Mouse (Mus musculus) gastrocnemius, postnatal 36 days (tissue): ENCODE measurements around the gene Timp3. TPM values are rescaled to one million over a fixed set of nuclear protein-coding genes. Genes with fewer than 3 reads are reported as not detected.

Experiments used
- DNase-seq, 2 experiments: peaks; one replicate each; pipeline ENCODE4 v3.0.0; 2022
- intact Hi-C: fragments of 180-260 bp; cut with DNase I; formaldehyde crosslinking; loops from one replicate; pipeline ENCODE4 v1.15.1; 2025
- total RNA-seq, 2 experiments: library from RNA; stranded (reverse); gene quantifications; 2 replicates each; pipeline ENCODE4 v1.2.3; 2021

Gene Timp3
- total RNA-seq, 2 experiments from 2014 or later, result 51.7 to 59.6 TPM

DNA sequence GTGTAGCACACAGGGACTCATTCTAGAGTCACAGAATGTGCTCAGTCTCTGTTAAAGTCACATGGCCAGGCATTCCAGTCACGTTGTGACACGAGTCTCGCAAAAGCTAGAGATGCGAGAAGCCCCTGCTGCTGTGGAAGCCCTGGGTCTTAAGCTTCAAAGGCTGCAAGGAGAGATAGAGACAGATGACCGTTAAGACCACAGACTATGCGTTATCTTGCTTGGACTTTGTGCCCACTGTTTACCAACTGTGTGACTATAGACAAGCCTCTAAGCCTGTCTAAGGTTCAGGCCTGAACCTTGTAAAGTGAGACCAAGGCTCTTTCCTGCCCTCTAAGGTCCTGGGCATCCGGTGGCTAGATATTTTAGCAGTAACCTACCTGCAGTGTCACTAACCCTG is 42.5 kb downstream of the Timp3 start:
- intact Hi-C loops, result loop anchor here (5.0 kb wide), 1 partner anchor 40 kb away; the partner anchor contains the start of gene Timp3

DNA sequence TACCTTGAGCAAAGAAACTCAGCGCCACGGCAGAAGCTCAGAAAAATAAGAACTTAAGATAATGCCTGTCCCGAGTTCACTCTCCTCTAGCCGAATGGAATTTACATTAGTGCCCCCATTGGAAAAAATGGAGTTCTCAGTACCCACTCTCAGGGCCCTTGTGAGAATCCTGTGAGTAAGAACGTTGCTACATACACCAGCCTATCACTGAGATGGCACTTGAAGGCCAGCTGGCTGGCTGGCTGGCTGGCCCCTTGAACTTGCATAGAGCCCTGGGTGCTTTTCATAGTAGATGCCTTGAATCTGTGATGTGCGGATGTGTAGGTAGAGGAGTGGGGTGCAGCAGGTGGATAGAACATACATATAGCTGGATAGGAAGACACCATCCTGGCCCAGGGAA is 43.2 kb downstream of the Timp3 start:
- DNase-seq, result no peak
- intact Hi-C loops, result loop anchor here (5.0 kb wide), 1 partner anchor 41 kb away; the partner anchor contains the start of gene Timp3

More for the DNA sequence above, 42.5 kb downstream of the Timp3 start:
- no peak for DNase-seq

DNA sequence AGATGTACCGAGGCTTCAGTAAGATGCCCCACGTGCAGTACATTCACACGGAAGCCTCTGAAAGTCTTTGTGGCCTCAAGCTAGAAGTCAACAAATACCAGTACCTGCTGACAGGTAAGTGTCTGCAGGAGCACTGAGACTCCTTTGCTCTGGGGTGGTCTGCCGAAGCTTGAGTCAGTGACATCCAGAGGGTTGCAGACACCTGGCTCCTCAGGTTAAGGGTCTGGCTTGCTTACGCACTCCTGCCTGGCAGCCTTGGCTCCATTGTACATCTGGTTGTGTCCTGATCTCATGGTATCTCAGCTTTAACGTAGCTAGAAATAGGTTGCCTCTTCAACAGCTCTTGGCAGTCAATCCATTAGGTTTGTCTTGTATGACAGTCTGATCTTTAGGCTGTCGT is 43.8 kb downstream of the Timp3 start:
- DNase-seq, result no peak
- intact Hi-C loops, result loop anchor here (5.0 kb wide), 1 partner anchor 42 kb away; the partner anchor contains the start of gene Timp3

DNA sequence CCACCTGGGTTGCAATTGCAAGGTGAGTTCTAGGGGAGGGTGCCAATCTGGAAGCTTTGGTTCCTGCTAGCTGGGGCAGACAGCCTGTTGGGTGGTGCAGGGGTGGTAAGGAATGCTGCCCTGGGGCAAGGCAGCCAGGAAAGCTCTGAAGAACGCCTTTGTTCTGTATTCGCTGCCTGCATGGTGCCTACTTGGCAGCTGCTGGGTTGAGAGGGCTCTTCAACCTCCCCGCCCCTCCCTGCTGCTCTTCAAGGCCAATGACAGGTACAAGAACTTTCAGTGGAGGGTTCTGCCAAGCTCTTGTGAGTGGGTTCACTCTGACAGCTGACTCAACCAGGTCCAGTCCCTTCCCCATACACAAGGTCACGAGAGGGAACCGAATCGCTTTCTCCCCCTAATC is 44.5 kb downstream of the Timp3 start:
- intact Hi-C loops, result loop anchor here (5.0 kb wide), 2 partner anchors 42 to 108 kb away; partner anchors contain the start of gene Timp3
- DNase-seq, result no peak

DNA sequence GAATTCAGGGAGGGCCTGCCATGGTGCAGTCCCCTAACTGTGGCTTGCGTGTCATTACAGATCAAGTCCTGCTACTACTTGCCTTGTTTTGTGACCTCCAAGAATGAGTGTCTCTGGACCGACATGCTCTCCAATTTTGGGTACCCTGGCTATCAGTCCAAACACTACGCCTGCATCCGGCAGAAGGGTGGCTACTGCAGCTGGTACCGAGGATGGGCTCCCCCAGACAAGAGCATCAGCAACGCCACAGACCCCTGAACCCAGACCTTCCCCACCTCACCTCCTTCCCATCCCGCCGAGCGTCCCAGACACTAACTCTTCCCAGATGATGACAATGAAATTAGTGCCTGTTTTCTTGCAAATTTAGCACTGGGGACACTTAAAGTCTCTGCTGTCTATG is 45.5 kb downstream of the Timp3 start:
- intact Hi-C loops, result loop anchor here (5.0 kb wide), 1 partner anchor 107 kb away; no protein-coding TSS in a partner anchor

DNA sequence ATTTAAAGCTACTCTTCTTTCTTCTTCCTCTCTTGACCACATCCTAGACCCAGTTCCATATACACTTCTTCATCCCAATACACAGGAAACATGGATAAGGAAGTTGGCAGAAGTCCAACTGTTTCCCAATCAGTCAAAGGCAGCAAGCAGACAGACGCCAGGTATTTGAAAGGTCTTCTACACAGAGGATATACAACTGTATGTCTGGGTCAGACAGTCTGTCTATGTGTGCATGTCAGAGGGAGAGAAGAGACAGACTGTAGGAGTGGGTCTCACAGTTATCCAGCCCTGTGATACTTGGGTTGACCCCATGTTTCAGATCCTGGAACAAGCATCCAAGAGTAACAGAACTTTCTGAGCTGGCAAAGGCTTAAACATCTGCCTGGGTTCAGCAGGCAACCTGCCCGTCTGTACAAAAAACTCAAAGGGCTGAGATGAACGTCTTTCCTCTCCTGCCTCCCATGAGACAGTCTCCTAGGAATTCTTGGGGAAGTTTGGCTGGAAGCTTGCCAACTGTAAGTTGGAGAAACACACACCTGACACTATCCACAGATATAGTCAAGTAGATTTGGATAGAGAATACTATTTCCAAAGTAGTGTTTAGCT is 46.2 kb downstream of the Timp3 start:
- intact Hi-C loops, result loop anchor here (5.0 kb wide), 1 partner anchor 106 kb away; no protein-coding TSS in a partner anchor
- no peak for DNase-seq

More for the DNA sequence above, 45.5 kb downstream of the Timp3 start:
- no peak for DNase-seq

DNA sequence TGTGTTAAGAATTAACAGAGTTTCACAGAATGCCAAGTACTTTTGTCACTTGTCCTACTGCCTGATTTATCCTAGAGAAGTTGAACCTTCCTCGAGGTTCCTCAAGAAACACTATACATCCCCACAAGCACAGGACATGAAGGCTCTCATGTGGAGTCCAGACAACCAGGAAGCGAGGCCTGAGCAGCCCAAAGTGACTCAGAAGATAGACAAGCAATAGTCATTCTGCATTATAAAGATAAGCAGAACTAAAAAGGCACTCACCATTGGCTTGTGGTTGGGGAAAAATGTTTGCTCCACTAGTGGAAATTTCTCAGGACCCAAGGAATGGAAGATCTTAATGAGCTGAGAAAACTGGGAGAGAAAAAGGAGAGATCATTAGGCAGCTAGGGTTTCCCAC is 51.1 kb downstream of the Timp3 start:
- intact Hi-C loops, result no loop called here
- DNase-seq, result no peak

DNA sequence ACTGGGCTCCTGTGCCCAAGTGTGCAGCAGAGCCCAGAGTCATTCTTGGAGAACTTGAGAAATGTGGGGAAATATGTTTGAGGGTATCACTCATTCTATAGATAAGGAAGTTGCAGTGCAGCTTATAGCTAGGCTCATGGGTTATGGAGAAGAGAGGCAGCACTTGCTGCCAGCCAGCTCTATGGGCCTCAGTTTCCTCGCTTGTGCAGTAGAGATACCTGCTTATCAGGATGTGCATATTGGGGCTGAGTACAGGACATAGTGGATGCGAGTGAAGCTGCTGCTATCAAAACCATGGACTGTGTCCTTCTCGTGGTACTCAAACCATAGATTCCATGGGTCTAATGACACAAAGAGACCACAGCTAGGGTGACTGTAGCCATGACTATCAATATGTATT is 52.3 kb downstream of the Timp3 start:
- intact Hi-C loops, result no loop called here
- no peak for DNase-seq

DNA sequence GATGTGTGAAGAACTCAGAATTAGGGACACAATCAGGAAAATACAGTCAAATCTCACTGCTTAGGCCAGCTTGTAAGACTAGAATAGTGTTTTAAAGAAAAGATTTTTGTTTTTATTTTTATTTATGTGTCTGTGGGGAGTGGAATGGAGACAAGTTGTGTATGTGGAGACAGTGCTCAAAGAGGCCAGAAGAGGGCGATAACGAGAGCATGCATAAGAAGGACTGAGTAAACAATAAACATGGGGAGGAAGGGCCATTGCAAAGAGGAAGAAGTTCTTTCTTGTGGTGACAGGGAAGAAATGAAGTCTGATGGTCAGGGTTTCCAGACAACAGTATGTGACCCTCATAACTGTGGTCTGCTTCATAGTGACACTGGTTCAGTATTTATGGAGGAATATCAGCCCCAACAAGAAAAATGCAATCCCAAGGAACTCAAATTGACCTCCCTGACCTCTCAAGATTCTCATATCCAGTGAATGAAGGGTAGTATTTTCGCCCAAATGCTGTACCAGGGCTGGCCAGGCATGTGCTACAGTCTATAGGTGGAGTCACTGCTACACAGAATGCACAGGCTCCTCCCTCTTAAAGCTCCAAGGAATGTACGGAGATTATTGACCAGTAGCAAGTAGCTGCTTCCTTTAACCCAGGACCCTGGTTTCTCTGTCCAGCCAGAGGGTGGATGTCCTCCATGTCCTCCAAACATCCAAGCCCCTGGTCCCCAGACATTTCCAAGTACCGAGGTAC is 56.8 kb downstream of the Timp3 start:
- DNase-seq, result no peak
- intact Hi-C loops, result no loop called here

DNA sequence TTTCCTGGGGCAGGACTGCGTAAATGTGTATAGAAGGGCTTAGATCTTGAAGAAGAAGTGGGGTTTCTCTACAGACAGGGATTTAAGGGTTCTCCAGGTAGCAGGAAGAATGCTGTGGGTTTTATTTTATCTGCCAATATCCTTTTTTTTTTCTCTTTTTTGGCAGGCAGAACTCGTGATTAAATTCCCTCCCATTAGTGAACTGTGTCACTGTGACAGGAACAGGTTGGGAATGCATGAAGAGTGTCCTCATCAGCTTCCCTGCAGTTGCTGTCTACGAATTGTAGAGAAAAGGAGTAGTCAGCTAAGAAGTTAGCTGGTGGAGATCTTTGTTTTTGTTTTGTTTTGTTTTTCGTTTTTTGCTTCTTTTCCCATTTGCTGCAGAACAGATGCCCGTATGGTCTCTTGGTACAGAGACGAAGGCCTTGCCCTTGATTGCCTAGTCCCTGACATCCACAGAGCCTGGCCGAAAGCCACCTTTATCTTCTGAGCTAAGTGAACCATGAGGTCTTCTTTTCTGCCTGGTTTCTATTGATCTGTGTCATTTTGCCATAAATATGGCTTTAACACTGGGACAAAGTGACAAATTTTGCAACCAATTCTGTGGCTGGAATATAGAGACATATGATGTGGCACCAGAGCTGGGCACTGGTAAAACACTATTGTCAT is 58.3 kb downstream of the Timp3 start:
- no peak for DNase-seq
- intact Hi-C loops, result no loop called here

DNA sequence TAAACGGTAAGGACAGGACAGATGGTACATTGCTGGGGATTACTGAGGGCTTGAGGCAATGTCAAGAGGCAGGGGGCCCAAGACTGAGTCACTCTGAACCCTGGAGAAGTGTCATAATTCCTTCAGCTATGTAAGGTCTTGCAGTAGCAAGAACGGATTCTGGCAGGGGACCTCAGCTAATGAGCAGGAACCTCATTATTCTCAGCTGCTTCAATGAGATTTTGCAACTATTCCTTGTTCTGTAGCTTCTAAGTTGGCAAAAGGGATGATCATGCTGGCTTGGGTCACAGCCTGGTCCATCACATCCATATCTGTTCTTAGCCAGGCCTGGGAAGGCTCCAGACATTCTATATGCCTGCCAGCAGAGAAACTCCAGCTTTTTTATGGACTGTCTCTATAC is 59.0 kb downstream of the Timp3 start:
- intact Hi-C loops, result no loop called here
- no peak for DNase-seq

DNA sequence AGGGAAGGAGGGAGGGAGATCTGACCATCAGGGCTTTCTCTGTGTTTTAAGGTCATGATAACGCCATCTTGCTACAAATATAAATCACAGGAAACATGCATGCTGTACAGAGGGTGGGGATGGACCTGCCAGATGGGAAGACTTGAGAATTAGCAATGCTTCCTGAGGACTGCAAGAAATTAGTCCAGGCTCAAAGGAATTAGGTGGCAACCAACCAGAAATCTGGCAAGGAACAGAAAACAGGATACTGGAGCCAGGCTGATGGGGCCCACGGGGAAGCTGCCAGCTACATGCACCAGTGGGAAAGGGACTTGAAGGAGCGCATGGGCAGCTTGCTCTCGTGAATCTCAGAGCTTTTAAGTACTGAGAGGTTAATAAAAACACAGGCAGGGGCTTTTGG is 59.5 kb downstream of the Timp3 start:
- no peak for DNase-seq
- intact Hi-C loops, result no loop called here

DNA sequence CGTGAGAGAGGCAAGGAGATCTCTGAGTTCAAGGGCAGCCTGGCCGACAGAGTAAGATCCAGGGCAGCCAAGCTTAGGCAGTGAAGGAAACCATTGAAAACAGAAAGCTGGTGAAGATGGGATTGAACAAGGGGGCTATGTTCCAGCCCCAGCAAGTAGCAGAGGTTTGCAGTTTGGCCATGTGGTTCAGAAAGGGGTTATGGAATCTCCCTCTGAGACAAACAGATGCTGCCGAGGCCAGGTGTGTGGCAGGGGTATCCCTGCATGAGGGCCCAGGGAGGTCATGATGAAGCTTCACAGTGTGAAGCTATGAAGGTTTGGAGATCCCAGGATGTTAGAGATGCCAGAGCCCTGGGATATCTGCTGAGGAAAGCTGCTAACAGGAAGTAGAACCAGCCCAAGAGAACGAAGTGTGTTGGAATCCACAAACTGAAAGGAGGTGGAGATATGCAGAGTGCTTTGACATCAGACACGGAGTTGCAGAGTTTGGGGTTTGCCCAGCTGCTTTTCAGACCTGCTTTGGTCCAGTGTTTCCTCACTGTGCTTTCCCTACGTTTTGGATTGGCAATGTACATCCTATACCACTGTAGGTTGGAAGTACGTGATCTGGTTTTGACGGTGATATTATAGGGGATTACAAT is 63.6 kb downstream of the Timp3 start:
- DNase-seq, result no peak
- intact Hi-C loops, result no loop called here

DNA sequence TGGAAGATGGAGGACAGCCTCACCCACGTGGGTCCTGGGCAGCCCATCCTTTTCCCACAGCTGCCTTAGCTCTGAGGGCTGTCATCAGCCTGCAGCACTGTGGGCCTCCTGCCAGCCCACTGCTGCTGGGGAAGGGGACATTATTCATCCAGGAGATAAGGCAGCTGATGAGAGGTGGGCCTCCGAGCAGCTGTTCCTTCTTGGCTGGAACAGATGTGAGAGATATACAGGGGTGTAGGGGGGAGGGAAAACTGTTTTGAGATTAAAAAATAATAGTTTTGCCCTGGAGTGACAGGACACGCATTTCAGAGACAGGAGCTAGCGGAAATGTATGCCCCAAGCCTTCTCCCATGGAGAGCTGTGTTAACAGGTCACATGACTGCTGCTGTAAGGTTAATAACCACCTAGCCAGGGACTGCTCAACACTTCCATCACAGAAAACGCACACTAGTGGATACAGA is 65.5 kb downstream of the Timp3 start:
- no peak for DNase-seq
- intact Hi-C loops, result loop anchor here (5.0 kb wide), 1 partner anchor 48 kb away; no protein-coding TSS in a partner anchor

DNA sequence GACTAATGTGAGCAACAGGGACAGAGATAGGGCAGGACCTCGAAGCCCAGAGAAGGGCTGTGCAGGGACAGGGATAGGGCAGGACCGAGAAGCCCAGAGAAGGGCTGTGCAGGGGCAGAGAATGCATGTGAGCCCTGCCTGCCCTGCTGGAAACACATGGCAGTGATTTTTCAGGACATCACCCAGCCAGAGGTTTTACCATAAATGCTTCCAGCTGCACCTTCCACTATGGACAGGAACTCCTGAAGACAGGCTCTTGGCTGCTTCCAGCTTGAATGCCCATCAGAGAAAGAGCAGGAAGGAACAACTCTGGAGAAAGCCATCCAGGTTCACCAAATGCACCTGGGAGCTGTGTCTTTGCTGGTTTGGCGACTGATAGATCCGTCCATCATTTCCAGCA is 67.2 kb downstream of the Timp3 start:
- DNase-seq, result no peak
- intact Hi-C loops, result loop anchor here (5.0 kb wide), 1 partner anchor 50 kb away; no protein-coding TSS in a partner anchor

DNA sequence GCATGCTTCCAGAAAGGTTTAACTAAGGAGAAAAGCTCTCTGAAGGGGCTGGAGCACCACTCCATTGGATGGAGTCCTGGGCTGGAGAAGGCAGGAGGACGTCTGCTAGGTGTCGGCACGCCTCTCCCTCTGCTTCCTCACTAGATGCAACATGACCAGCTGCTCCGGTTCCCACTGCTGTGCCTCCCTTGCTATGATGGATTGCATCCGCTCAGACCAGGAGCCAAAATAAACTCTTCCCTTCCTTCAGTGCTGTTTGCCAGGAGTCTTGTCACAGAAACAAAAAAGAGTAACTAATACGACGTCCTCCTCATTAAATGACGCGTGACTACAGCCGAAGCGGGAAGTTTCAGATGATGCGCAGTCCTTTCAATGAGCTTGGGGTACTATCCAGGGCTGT is 68.6 kb downstream of the Timp3 start:
- DNase-seq, result no peak

DNA sequence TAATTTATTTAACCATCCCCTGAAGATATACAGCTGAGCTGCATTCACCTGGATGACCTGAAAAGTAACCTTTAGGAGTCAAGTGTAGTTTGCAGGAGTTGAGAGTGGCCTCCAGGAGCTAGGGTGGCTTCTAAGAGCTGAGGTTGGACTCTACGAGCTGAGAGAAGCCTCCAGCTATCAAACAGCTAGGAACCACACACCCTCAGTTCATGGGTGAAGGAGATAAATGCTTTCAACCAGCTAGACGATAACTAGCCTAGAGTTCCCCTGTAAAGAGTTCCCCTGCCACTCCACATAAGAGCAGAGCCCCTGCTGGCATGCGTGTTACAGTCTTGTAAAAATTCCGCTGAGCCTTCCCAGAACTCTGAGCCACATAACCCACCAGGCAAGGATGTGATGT is 69.2 kb downstream of the Timp3 start:
- DNase-seq, result no peak
- intact Hi-C loops, result loop anchor here (5.0 kb wide), 1 partner anchor 52 kb away; no protein-coding TSS in a partner anchor

More for the DNA sequence above, 68.6 kb downstream of the Timp3 start:
- intact Hi-C loops, result loop anchor here (5.0 kb wide), 1 partner anchor 52 kb away; no protein-coding TSS in a partner anchor

DNA sequence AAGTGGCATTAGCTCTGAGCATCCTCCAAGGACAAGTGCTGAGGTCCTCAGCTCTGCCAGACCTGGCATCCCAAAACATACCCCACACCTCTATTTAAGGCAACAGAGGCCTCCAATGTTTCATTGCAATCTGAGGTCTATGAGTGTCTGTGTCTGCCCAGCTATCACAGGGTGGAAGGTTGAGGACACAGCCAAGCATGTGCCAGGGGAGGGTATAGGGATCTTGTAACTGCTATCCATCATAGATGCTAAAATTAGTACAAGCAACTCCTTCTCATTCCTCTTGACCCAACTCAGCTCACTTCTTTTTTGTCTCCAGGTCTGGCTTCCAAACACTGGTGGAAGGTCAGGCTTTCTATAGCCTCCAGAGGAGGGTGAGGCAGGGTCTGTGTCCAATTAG is 71.4 kb downstream of the Timp3 start:
- DNase-seq, result no peak
- intact Hi-C loops, result no loop called here

DNA sequence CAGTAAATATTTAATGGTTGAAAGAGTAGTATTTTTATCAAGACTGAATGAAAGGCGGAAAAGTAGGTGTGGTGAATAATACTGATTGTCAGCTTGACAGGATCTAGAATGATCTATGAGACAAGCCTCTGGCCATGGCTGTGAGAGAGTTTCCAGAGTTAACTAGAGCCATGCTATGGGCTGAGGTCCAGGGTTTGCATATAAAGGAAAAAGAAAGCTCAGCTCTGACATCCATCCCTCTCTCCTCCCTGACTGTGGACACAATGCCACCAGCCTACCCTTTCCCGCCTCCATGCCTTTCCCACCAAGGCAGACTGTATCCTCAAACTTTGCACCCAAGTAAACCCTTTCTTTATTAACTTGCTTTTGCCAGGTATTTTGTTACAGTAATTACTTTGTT is 73.9 kb downstream of the Timp3 start:
- intact Hi-C loops, result no loop called here

DNA sequence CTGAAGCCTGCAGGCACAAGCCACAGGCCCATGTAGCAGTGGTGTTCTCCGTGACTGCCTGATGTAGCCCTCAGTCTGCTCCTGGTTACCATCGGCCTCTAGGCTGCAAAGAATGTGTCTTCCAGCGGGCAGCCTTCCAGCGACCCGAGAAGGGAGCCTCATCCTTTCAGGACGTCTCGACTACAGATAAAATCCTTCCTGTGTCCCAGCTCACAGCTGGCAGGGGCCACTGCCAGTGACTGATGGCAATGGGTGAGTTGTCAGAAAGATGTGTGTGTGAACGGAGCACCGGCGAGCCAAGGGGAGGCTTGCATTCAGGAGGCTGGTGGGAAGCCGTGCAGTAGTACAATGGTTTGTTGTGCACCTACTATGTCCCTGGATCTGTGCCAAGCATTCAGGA is 75.7 kb downstream of the Timp3 start:
- intact Hi-C loops, result no loop called here
- DNase-seq, result no peak

More for the DNA sequence above, 73.9 kb downstream of the Timp3 start:
- no peak for DNase-seq
